Mouse (Mus musculus) skeletal muscle tissue, adult 2 months (tissue): ENCODE data around the gene Zbtb17.

ENCODE experiments used
- DNase-seq: peaks from one replicate; pipeline ENCODE4 v3.0.0-alpha.2; 2012; ENCODE audit warnings: low read depth, low spot score

The Zbtb17 gene

DNA sequence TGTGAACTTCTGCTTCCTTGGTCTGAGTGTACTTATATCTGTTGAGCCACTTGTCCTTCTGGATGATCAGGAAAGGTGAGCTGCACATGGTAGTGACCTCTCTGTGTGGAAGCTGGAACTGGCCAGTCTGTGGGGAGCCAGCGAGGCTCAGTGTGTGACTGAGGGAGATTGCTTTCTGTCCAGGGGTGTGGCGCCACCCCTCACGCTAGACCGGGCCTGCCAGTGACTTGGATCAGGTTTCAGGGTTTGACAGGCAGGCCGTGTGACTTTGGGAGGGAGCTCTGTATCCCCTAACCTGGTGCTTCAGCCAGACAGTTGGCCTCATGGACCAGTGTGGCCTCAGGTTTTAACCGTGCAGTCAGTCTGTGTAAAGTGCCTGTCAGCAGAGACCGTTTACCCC, 13.8 kb downstream of the Zbtb17 start:
- peak; percentile 89 for DNase-seq

- no peak for DNase-seq
These were observed 14.4 kb downstream of the Zbtb17 start for GRCm38 (mm10) chr4:141458888-141459287.

DNA sequence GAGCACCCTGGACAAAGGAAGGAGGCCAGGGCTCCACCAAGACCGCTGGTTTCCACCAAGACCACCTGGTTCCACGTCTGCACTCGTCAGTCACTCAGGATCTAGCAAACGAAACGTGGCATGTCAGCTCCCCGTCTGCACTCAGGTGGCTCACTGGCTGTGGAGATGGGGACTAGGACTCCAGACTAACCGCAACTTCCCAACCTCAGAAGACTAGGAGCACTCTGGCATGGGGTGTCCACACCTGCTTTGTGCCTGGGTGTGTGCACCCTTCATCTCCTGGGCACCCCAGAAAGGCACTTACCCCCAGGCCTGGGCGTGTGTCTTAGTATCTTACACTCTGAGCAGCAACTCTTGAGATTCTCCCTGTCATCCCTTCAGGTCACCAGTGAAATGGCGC, 15.3 kb downstream of the Zbtb17 start:
- no peak for DNase-seq

DNA sequence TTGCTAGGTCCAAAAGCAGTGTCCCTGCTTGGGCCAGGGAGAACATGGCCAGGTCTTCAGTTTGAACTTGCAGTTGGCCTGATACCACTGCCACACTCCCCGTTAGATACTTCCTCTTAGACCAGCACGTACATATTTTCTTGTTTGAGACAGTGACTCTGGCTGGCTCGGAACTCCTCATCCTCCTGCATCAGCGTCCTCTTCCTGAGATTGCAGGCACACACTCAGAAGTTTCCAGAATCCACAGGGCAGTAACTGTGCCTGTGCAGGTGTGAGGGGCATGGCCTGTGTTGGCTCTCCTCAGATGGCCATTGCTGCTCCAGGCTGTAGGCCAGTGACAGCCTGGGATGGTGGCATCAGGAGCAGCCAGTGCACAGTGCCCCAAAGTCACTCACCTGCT, 16.0 kb downstream of the Zbtb17 start:
- no peak for DNase-seq

- DNase-seq: no peak
These were observed 16.6 kb downstream of the Zbtb17 start for GRCm38 (mm10) chr4:141461088-141461487.

DNA sequence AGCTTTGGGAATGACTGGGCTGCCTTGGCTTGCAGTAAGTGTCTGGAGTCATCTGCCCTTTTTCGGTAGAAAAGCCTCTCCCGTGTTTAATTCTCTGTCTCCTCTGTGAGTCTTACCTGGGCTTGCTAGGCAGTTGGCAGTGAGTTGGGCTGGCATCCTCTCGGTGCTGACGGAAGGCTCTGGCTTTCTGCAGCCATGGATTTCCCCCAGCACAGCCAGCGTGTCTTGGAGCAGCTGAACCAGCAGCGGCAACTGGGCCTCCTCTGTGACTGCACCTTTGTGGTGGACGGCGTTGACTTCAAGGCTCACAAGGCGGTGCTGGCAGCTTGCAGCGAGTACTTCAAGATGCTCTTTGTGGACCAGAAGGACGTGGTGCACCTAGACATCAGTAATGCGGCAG, 17.1 kb downstream of the Zbtb17 start:
- no peak for DNase-seq

- no peak for DNase-seq
These were observed 19.0 kb downstream of the Zbtb17 start for GRCm38 (mm10) chr4:141463472-141463871.

DNA sequence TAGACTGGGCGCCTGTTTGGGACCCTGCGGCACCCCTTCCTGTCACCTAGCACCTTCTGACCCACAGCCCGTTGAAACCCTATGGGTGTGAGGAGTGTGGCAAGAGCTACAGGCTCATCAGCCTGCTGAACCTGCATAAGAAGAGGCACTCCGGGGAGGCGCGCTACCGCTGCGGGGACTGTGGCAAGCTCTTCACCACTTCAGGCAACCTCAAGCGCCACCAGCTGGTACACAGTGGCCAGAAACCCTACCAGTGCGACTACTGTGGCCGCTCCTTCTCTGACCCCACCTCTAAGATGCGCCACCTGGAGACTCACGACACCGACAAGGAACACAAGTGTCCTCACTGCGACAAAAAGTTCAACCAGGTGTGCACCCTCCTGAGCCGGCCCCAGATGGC, 20.3 kb downstream of the Zbtb17 start:
- DNase-seq: no peak

GRCm38 (mm10) chr4:141465512-141466288, 21.2 kb downstream of the Zbtb17 start:
- no peak for DNase-seq

DNA sequence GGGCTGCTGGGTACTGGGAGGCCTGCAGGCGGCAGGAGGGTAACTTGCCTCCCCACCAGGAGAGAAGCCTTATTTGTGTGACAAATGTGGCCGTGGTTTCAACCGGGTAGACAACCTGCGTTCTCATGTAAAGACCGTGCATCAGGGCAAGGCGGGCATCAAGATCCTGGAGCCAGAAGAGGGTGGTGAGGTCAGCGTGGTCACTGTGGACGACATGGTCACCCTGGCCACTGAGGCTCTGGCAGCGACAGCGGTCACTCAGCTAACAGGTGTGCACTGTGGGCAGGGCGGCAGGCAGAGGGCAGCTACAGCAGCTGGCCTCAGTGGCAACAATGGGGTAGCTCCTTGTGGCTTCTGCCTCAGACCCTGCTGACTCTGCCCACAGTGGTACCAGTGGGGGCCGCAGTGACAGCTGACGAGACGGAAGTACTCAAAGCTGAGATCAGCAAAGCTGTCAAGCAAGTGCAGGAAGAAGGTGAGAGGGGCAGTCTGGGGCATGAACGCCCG, 21.9 kb downstream of the Zbtb17 start:
- DNase-seq: no peak

DNA sequence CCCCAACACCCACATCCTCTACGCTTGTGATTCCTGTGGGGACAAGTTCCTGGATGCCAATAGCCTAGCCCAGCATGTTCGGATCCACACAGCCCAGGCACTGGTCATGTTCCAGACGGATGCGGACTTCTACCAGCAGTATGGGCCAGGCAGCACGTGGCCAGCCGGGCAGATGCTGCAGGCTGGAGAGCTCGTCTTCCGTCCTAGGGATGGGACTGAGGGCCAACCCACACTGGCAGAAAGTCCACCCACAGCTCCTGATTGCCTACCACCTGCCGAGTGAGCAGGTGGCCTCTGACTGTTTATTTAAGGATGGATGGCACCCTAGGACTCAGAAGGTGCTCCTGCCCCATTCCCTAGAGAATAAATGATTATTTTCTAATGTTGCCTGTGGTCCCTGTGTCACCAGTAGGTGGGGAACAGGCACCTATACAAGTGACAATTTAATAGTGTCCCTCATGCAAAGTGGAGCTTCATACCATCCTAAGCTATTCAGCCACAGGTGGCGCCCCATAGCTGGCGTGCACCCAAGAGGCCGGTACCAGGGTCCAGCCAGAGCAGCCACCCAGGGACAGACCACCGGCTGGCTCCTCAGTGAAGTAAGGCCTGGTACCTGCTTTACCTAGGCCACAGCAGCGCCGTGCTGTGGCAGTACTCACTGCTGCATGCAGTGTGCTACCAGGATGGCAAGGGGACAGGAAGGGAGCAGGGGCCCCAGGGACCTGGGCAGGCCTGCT, 22.6 kb downstream of the Zbtb17 start:
- DNase-seq: no peak

GRCm38 (mm10) chr4:141467581-141467927, 23.1 kb downstream of the Zbtb17 start:
- no peak for DNase-seq

DNA sequence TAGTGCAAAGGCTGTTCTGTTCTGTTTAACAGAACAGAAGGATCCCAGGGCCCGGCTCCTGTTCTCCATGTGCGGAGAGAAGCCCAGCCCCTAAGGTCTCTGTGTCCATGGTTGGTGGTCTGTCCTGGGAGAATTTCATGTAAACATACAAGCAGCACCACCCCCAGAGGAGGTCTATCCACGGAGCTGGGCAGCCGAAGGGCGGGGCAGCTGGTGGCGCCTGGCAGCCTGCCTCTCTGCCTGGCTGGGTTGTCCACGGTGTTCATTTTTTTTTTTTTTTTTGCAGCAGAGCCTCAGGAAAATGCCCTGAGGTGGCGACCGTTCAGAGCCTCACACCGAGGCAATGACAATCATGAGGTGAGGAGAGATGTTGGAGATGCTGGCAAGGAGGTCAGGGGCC, 24.1 kb downstream of the Zbtb17 start:
- no peak for DNase-seq

DNA sequence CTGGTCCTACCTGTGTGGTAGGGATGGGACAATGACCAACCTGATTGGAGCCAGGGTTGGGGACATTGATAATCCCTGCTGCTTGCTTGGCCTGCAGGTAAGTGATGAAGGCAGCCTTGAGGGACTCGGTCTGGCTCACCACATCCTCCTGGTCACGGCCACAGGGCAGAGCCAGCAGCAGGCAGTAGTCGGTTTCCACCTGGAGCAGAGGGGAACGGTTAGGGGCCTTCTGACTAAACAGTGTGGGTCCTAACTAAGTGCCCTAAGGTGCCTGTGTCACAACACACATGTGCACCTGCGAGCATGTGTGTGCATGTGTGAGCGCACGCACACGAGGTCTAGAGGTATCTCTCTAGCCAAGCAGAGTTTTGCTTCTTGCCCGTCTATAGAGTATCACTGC, 24.9 kb downstream of the Zbtb17 start:
- no peak for DNase-seq

DNA sequence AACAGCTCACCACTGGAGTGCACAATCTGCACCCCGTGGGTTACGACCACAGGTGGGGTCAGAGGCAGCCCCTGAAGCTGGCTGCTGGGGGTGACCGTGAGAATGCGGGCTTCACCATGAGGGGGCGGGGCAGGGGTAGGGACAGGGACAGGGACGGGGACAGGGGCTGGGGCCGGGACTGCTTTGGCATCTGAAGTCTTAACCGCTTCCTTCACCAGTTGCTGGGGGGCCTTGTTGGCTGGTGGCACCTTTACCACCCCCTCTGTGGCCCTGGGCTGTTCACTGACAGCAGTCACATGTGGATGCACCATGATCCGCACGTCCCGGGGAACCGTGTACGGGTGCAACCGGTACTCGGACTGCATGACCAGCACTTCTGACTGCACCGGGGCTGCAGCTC, 27.0 kb downstream of the Zbtb17 start:
- DNase-seq: no peak

GRCm38 (mm10) chr4:141472641-141473321, 28.3 kb downstream of the Zbtb17 start:
- DNase-seq: no peak

DNA sequence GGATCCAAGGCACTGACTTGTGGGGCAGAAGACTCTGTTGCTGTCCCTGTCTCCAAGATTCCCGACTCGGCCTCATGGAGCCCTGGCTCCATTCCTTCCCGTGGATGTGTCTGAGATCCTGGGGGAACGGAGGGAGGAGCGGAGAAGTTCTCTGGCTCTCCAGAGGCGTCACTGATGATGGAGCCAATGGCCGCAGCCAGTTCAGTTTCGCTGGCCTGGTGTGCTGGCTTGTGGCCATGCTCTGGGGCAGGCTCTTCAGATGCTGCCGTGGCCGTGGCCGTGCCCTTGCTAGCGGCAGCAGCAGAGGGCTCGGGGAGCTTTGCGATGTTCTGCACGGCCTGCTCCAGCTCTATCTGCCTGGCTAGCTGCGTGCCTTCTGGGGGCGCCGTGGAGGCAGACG, 30.0 kb downstream of the Zbtb17 start:
- no peak for DNase-seq

GRCm38 (mm10) chr4:141477681-141478102, 33.2 kb downstream of the Zbtb17 start:
- peak; percentile 76 for DNase-seq

GRCm38 (mm10) chr4:141478225-141478624, 33.8 kb downstream of the Zbtb17 start:
- no peak for DNase-seq

DNA sequence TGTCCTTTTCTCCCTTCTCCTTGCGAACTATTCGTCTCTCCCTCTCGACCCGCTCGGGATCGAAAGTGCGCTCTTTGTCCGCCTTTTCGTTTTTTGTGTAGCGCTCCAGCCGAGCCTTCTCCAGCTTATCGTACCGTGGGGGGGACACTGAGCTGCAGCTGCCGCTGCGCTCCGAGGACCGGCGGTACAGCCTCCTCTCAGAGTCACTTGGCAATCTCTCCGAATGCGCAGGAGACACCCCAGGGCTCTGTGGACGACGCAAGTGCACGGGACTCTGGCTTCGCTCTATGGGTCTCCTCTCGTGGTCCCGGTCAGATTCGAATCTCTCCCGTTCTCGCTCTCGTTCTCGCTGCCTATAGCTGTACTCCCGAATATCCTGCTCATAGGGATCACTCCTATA, 34.3 kb downstream of the Zbtb17 start:
- no peak for DNase-seq

- no peak for DNase-seq
These were observed 35.0 kb downstream of the Zbtb17 start for GRCm38 (mm10) chr4:141479411-141479810.

GRCm38 (mm10) chr4:141484071-141484470, 39.6 kb downstream of the Zbtb17 start:
- DNase-seq: no peak
